Mouse (Mus musculus) B cell, adult (primary cell): ENCODE data around the gene Rab8b. TPM values are rescaled to one million over a fixed set of nuclear protein-coding genes. Genes with fewer than 3 reads are reported as not detected.

Experiments
- total RNA-seq: library from RNA; stranded (reverse); gene quantifications from 4 replicates; pipeline ENCODE4 v1.2.4, GENCODE M21; 2023; ENCODE audit not compliant: inconsistent age

Rab8b gene
- total RNA-seq: 32.3 to 36.6 TPM (median 35.3 TPM) in 4 replicates

GRCm38 (mm10) chr9:66919382-66919971, at the start of gene Rab8b:
TSS of gene Rab8b (minus strand) at chr9:66919687.

DNA sequence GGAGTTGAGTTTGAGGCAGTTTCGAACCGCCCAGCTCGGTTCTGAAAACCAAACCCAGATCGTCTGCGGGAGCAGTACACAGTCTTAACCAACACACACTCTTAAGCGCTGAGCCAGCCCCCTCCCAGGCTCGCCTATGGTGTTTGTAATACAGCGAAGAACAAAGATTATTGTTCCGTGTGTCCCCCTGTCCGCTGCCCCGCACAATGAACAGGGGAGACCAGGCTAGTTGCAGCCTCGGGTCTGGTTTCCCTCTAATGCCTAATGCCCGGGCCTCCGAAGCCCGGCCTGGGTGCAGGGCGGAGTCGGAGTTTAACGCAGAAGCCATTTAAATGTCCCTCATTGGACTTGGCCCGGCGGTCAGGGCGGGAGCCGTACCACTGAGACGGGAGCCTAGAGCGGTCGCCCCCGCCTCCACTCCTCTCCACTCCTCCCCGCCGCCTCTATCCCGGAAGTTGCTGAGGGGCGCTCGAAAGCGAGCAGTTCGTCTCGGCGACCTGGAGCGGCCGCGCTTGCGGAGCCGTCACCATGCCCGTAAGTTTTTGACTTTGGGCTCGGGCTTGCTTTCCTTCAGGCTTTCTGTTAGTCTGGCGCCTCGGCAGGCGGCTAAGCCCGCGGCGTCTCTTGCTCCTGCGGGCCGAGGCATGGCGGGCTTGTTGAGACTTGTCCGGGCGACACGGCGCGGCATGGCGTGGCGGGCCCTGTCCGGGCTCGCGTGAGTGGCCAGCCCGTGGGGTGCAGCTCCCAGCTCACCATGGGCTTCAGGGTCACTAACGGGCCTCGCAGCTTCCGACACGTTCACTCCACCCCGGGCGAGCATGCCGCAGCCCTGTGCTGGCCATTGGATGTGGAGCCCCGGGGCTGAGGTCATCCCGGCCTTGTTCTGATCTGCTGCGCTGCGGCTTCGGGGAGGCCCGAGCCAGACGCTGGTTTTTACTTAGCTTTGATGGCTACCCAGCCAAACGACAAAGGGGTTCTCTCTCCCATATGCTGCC, 26.5 kb upstream of the Rab8b start, which contains the start of gene Rps27l:
Rps27l (plus strand) TSS at position 440 of the 995 bp plus-strand sequence.

DNA sequence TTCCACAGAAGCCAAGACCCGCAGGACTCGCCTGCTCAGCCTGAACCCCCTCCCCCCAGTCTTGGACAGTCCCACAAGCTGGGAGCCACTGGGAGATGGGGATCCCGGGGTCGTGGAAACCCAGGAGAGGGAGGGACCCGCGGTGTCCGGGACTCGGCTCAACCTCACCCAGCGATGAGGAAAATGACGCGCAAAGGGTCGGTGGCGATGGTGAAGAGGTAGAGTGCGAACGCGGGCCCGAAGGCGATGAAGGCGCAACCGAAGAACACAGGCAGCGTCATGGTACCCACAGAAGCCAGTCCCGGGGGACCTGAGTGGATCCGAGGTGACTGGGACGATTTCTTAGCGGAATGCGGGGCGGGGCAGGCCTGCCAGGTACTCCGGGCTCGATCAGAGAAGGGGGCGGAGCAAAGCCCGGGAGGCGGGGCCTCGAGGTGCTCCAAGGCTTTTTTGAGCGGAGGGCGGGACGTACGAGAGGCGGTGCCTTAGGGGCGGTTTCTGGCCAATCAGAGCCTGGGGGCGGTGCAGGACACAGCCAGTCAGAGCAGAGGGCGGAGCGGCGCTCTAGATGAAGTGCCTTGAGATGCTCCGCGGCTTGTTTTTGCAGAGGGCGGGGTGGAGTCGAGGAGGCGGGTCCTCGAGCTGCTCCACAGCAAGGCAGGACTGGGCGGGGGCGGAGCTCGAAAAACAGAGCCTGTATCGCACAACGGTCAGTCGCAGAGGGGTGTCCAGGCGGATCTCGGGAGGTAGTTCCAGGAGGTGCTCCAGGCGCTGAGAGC, 85.0 kb downstream of the Rab8b start, which contains the start of gene Aph1c:
Aph1c (minus strand) TSS at position 409 of the 779 bp plus-strand sequence.

GRCm38 (mm10) chr9:66796739-66797138, 122.7 kb downstream of the Rab8b start, which contains the start of gene Gm10647:
TSS of gene Gm10647 (plus strand) at chr9:66797039.

GRCm38 (mm10) chr9:66795464-66796324, 123.8 kb downstream of the Rab8b start, which contains the start of gene Aph1b:
TSS of gene Aph1b (minus strand) at chr9:66795490.

Other genes with a start within 250 kb of the Rab8b start
- 0.22 to 0.72 TPM (median 0.35 TPM) in 3 of 4 replicates, not detected in the other for gene Car12, start 206.0 kb downstream of the Rab8b start, total RNA-seq
- gene Aph1b, start 124.2 kb downstream of the Rab8b start, total RNA-seq: 1.2 to 2.1 TPM (median 1.5 TPM) in 4 replicates
- 0.24 TPM in 1 of 4 replicates, not detected in the others for gene Gm10647, start 122.6 kb downstream of the Rab8b start, total RNA-seq
- gene Aph1c, start 85.0 kb downstream of the Rab8b start, total RNA-seq: 0.55 to 2.1 TPM (median 0.59 TPM) in 4 replicates
- gene Rps27l, start 26.4 kb upstream of the Rab8b start, total RNA-seq: 45.1 to 54.9 TPM (median 46.7 TPM) in 4 replicates
- 30.0 to 35.5 TPM (median 30.5 TPM) in 4 replicates for gene Lactb, start 55.8 kb upstream of the Rab8b start, total RNA-seq
- gene Tpm1, start 129.7 kb upstream of the Rab8b start, total RNA-seq: 41.7 to 54.4 TPM (median 44.3 TPM) in 4 replicates